12 mouse cellular contexts compared by ENCODE assay signal in the genomic region with DNA sequence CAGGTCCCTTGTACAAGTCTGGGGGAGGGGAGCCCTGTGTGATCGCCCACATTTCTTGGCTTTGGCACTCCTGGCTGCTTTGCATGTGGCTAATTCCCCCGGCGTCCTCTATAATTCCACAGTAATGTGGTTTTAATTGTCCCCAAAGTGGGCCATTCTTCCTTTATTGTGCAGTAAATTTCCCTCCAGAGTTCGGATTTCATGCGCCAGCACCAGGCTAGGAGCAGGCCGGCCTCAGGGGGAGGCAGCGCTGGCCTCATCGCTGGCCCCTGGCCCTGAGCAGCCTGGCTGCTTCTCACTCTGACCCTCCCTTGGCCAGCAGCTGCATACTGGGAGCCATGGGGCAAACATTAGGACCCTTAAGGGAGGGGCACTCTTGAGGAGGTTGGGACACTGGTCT.
DNase-seq lines count a peak whose midpoint lies in the region; ATAC-seq lines count a peak whose summit lies in the region.
"Had no signal": no experiment of that assay in that cellular context is flagged by ENCODE, and none has a peak within 500 bp of the region (broad histone marks: within the 10 kb centered on the region; RNA-seq: fewer than 3 reads in every experiment).

No protein-coding gene starts in this region.

- WGBS in forebrain, embryonic 13.5 days: 27% methylated on average over 8 of the region's 8 CpGs
- 29% methylated on average over 8 of the region's 8 CpGs for WGBS in forebrain, embryonic 15.5 days
- WGBS in neural tube, embryonic 13.5 days: 17% methylated on average over 8 of the region's 8 CpGs

- no peak overlapping the region for H3K4me3 ChIP-seq in forebrain, embryonic 13.5 days
- H3K4me3 ChIP-seq in forebrain, embryonic 15.5 days: no peak overlapping the region
- H3K4me3 ChIP-seq in neural tube, embryonic 13.5 days: no peak overlapping the region
- H3K4me3 ChIP-seq: midbrain, embryonic 12.5 days had no signal

- H3K4me2 ChIP-seq in forebrain, embryonic 13.5 days: no peak overlapping the region
- no peak overlapping the region for H3K4me2 ChIP-seq in forebrain, embryonic 15.5 days (replicated peaks)
- H3K4me2 ChIP-seq in neural tube, embryonic 13.5 days: no peak overlapping the region
- H3K4me2 ChIP-seq: midbrain, embryonic 12.5 days had no signal

- H3K9ac ChIP-seq in forebrain, embryonic 13.5 days: 0 out of 2 replicates have a peak overlapping the region, but pooled peaks have one; percentile 10
- no peak overlapping the region for H3K9ac ChIP-seq in forebrain, embryonic 15.5 days (replicated peaks)
- H3K9ac ChIP-seq in neural tube, embryonic 13.5 days: no peak overlapping the region
- H3K9ac ChIP-seq: midbrain, embryonic 12.5 days had no signal

- DNase-seq in neural tube, embryonic 10.5 days (ENCODE audit: extremely low spot score, low spot score): no peak
- peak; percentile 22 for DNase-seq in hindlimb bud, embryonic 11.5 days (ENCODE audit: extremely low spot score, low read depth, low spot score)
- no peak for DNase-seq in urinary bladder, postnatal 36 days (ENCODE audit: low spot score in 2 of 2)
- no peak for DNase-seq in c-Kit-positive CD71-positive TER-119-positive erythroid progenitor cells, embryonic 14.5 days (ENCODE audit: low spot score)
- no peak for DNase-seq in layer of hippocampus, adult 18-20 months (ENCODE audit: low spot score in 2 of 2)
- DNase-seq: cerebellum, postnatal 25 days; kidney, adult 2 months had no signal

- H3K27me3 ChIP-seq in forebrain, embryonic 13.5 days: no peaks in the 10 kb centered on the region
- no peaks in the 10 kb centered on the region for H3K27me3 ChIP-seq in forebrain, embryonic 15.5 days
- H3K27me3 ChIP-seq in neural tube, embryonic 13.5 days: peaks cover 26% of the 10 kb centered on the region

- H3K4me1 ChIP-seq in forebrain, embryonic 13.5 days: peaks cover 19% of the 10 kb centered on the region
- peaks cover 4% of the 10 kb centered on the region; the same call in 1 of the 2 replicates for H3K4me1 ChIP-seq in forebrain, embryonic 15.5 days
- peaks cover 46% of the 10 kb centered on the region for H3K4me1 ChIP-seq in neural tube, embryonic 13.5 days (replicated peaks)

- no peak for ATAC-seq in forebrain, embryonic 13.5 days
- no peak for ATAC-seq in forebrain, embryonic 15.5 days (replicated peaks)
- ATAC-seq in neural tube, embryonic 13.5 days (ENCODE audit: low read depth): 0 out of 2 replicates have a peak, but pooled peaks have one; percentile 40

- H3K9me3 ChIP-seq in forebrain, embryonic 13.5 days (replicated peaks): no peaks in the 10 kb centered on the region
- H3K9me3 ChIP-seq in forebrain, embryonic 15.5 days: no peaks in the 10 kb centered on the region
- no peaks in the 10 kb centered on the region for H3K9me3 ChIP-seq in neural tube, embryonic 13.5 days
- H3K9me3 ChIP-seq: G1E; midbrain, embryonic 12.5 days had no signal

- no peak overlapping the region for H3K27ac ChIP-seq in forebrain, embryonic 13.5 days
- no peak overlapping the region for H3K27ac ChIP-seq in forebrain, embryonic 15.5 days (replicated peaks)
- H3K27ac ChIP-seq in neural tube, embryonic 13.5 days (replicated peaks): peak overlapping the region; percentile 64
- H3K27ac ChIP-seq: midbrain, embryonic 12.5 days had no signal

- H3K36me3 ChIP-seq in forebrain, embryonic 13.5 days (ENCODE audit: poor library complexity, severe bottlenecking): no peaks in the 10 kb centered on the region
- H3K36me3 ChIP-seq in forebrain, embryonic 15.5 days: no peaks in the 10 kb centered on the region
- no peaks in the 10 kb centered on the region for H3K36me3 ChIP-seq in neural tube, embryonic 13.5 days
- H3K36me3 ChIP-seq: G1E; midbrain, embryonic 12.5 days had no signal
